Mouse (Mus musculus): ENCODE results near the gene Nme8.

GRCm38 (mm10) chr13:19690417-19690816 lies 7.2 kb downstream of the Nme8 start:
- TF ChIP-seq ZNF384 (IDR thresholded peaks at IDR 0.05; ENCODE audit: low read depth, low read length) (no peak), MAFK (IDR thresholded peaks at IDR 0.05; ENCODE audit: insufficient read depth, low read depth, low read length) (no peak), CHD2 (IDR thresholded peaks at IDR 0.05; ENCODE audit: low read depth, low read length) (no peak), HCFC1 (IDR thresholded peaks at IDR 0.05; ENCODE audit: borderline replicate concordance, insufficient read depth, low read length) (no peak)
